Mouse (Mus musculus): ENCODE measurements around the gene Edn3.

DNA sequence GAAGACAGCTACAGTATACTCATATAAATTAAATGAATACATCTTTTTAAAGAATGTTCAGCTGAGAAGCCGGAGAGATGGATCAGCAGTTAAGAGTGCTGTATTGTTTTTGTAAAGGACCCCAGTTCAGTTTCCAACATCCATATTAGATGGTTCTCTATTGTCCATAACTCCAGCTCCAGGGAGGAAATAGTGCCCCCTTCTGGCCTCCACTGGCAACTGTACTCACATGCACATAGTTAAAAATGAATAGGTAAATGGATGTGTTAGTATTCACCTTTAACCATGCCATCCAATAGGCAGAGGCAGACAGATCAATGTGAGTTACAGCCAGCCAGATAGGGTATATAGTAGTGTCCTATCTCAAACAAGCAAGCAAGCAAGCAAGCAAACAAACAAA is 48.4 kb upstream of the Edn3 start:
- TF ChIP-seq CTCF (IDR thresholded peaks at IDR 0.05) = no peak
- no peak for TF ChIP-seq EP300 (IDR thresholded peaks at IDR 0.05)
